Mouse (Mus musculus) heart, postnatal 0 days (tissue): ENCODE measurements at regions not wholly inside any gene's neighbourhood (a gene's known extent, or its start where the extent isn't known, plus 50 kb on each side); places are given as distances from the start of the nearest gene placed in this dataset.

Source experiments
- CTCF ChIP-seq: IDR thresholded peaks from 2 replicates; pipeline ENCODE4 v1.5.1; 2016; ENCODE audit warnings: antibody characterized with exemption, control low read depth, low read depth
- EP300 ChIP-seq: IDR thresholded peaks from 2 replicates; pipeline ENCODE4 v1.6.1; 2016; ENCODE audit warnings: antibody characterized with exemption, low read depth

DNA sequence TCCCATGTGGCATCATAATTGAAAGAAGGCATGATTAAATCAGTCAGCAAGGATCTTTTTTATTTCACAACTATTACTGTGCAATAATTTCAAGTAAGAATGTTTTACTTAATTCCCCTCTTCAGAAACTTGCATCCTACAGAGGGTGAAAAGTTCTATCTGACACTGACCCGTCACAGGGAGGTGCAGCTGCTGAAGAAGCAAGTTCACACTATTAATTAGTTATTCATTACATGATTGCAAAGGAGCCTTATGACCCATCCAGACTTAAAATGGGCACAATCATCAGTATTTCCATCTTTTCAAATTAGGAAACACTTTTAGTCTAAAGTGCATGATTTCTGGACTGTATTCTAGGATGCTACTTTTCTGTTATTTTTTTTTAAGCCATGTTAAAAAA is 100.0 kb upstream of the Nox4 start:
- TF ChIP-seq CTCF: no peak
- no peak for TF ChIP-seq EP300
